Mouse (Mus musculus): ENCODE measurements around the gene Mlxip. TPM values are rescaled to one million over a fixed set of nuclear protein-coding genes. Genes with fewer than 3 reads are reported as not detected.

The Mlxip gene
- polyA plus RNA-seq (2014; fragmentation: Illumina TruSeq; extraction: RNeasy Lipid Tissue Mini Kit (QIAGEN cat#74804); ENCODE audit: low read depth, low replicate concordance): 1.7 TPM

GRCm38 (mm10) chr5:123394303-123394956, at the start of gene Mlxip:
Mlxip (plus strand) TSS chr5:123394798.

GRCm38 (mm10) chr5:123489112-123489785, 94.7 kb downstream of the Mlxip start, which contains the start of the genes Lrrc43 and Il31:
Lrrc43 (plus strand) TSS chr5:123489305.
Il31 (minus strand) TSS chr5:123489489.

Other genes with a start within 250 kb of the Mlxip start
- gene Psmd9, start 225.4 kb upstream of the Mlxip start, polyA plus RNA-seq (2014; fragmentation: Illumina TruSeq; extraction: RNeasy Lipid Tissue Mini Kit (QIAGEN cat#74804); ENCODE audit: low read depth, low replicate concordance): 7.9 TPM
- 1,209 TPM for gene Hpd, start 212.1 kb upstream of the Mlxip start, polyA plus RNA-seq (2014; fragmentation: Illumina TruSeq; extraction: RNeasy Lipid Tissue Mini Kit (QIAGEN cat#74804); ENCODE audit: low read depth, low replicate concordance)
- gene Wdr66, start 142.7 kb upstream of the Mlxip start, polyA plus RNA-seq (2014; fragmentation: Illumina TruSeq; extraction: RNeasy Lipid Tissue Mini Kit (QIAGEN cat#74804); ENCODE audit: low read depth, low replicate concordance): 0.21 TPM
- 2.3 TPM for gene Bcl7a, start 51.0 kb upstream of the Mlxip start, polyA plus RNA-seq (2014; fragmentation: Illumina TruSeq; extraction: RNeasy Lipid Tissue Mini Kit (QIAGEN cat#74804); ENCODE audit: low read depth, low replicate concordance)
- not detected for gene Lrrc43, start 94.5 kb downstream of the Mlxip start, polyA plus RNA-seq (2014; fragmentation: Illumina TruSeq; extraction: RNeasy Lipid Tissue Mini Kit (QIAGEN cat#74804); ENCODE audit: low read depth, low replicate concordance)
- gene Il31, start 94.7 kb downstream of the Mlxip start, polyA plus RNA-seq (2014; fragmentation: Illumina TruSeq; extraction: RNeasy Lipid Tissue Mini Kit (QIAGEN cat#74804); ENCODE audit: low read depth, low replicate concordance): not detected
- gene B3gnt4, start 115.7 kb downstream of the Mlxip start, polyA plus RNA-seq (2014; fragmentation: Illumina TruSeq; extraction: RNeasy Lipid Tissue Mini Kit (QIAGEN cat#74804); ENCODE audit: low read depth, low replicate concordance): not detected
- gene Diablo, start 129.4 kb downstream of the Mlxip start, polyA plus RNA-seq (2014; fragmentation: Illumina TruSeq; extraction: RNeasy Lipid Tissue Mini Kit (QIAGEN cat#74804); ENCODE audit: low read depth, low replicate concordance): 47.1 TPM
- gene Gm49027, start 130.7 kb downstream of the Mlxip start, polyA plus RNA-seq (2014; fragmentation: Illumina TruSeq; extraction: RNeasy Lipid Tissue Mini Kit (QIAGEN cat#74804); ENCODE audit: low read depth, low replicate concordance): not detected
- gene Vps33a, start 178.2 kb downstream of the Mlxip start, polyA plus RNA-seq (2014; fragmentation: Illumina TruSeq; extraction: RNeasy Lipid Tissue Mini Kit (QIAGEN cat#74804); ENCODE audit: low read depth, low replicate concordance): 8.1 TPM